Mouse (Mus musculus) megakaryocyte, adult 5-6 weeks (primary cell): ENCODE measurements around the gene Syce2. TPM values are rescaled to one million over a fixed set of nuclear protein-coding genes. Genes with fewer than 3 reads are reported as not detected.

Source experiments
- ATAC-seq: 2 replicates; pipeline ENCODE4 v1.8.0; 2016; ENCODE audit warnings: mild to moderate bottlenecking, inconsistent platforms; ENCODE audit not compliant: poor library complexity, severe bottlenecking
- total RNA-seq, 2 experiments: library from RNA; stranded (forward) in 1 of 2; stranded (reverse) in 1 of 2; fragments of 153-499, 151-499 nt in 1 of 2; fragments of 221-1000, 200-1000 nt in 1 of 2; gene quantifications; 2 replicates each; pipeline versions ENCODE4 v1.2.3 to v1.2.4; 2015 to 2017

The Syce2 gene
- total RNA-seq, 2 experiments from 2014 or later: 47.5 to 67.7 TPM

- no peak for ATAC-seq
Measured at GRCm38 (mm10) chr8:84921596-84921995, 49.7 kb downstream of the Syce2 start.

- ATAC-seq: no peak
Measured at GRCm38 (mm10) chr8:84925557-84925956, 53.6 kb downstream of the Syce2 start.

GRCm38 (mm10) chr8:84927513-84927912, 55.6 kb downstream of the Syce2 start:
- no peak for ATAC-seq

- ATAC-seq: peak; percentile 95
Measured at GRCm38 (mm10) chr8:84928456-84929306, 56.8 kb downstream of the Syce2 start.

GRCm38 (mm10) chr8:84930582-84930981, 58.7 kb downstream of the Syce2 start:
- no peak for ATAC-seq

- no peak for ATAC-seq
Measured at GRCm38 (mm10) chr8:84933767-84934559, 62.1 kb downstream of the Syce2 start.

GRCm38 (mm10) chr8:84934860-84935259, 62.9 kb downstream of the Syce2 start:
- ATAC-seq: no peak

GRCm38 (mm10) chr8:84935489-84935888, 63.6 kb downstream of the Syce2 start:
- ATAC-seq: no peak

GRCm38 (mm10) chr8:84936041-84936961, 64.4 kb downstream of the Syce2 start:
- ATAC-seq: no peak

- ATAC-seq: peak; percentile 89
Measured at GRCm38 (mm10) chr8:84936962-84937546, 65.1 kb downstream of the Syce2 start, which contains the start of gene Mast1. Gene Mast1 (minus strand): TSS chr8:84937359.

Other genes starting within 250 kb of the Syce2 start
Only the 30 nearest of the 31 such genes appear.
- 86.1 and 87.5 TPM in 2 replicates for gene Ier2, start 209.3 kb upstream of the Syce2 start, total RNA-seq (2015)
- gene Ier2, start 209.3 kb upstream of the Syce2 start, total RNA-seq (2017): 62.7 and 65.3 TPM in 2 replicates
- 29.5 and 35.9 TPM in 2 replicates for gene Trmt1, start 185.8 kb upstream of the Syce2 start, total RNA-seq (2015)
- gene Trmt1, start 185.8 kb upstream of the Syce2 start, total RNA-seq (2017): 37.6 and 40.4 TPM in 2 replicates
- 42.8 and 43.0 TPM in 2 replicates for gene Nacc1, start 184.2 kb upstream of the Syce2 start, total RNA-seq (2015)
- 31.8 and 36.8 TPM in 2 replicates for gene Nacc1, start 184.2 kb upstream of the Syce2 start, total RNA-seq (2017)
- 69.0 and 69.9 TPM in 2 replicates for gene Lyl1, start 170.7 kb upstream of the Syce2 start, total RNA-seq (2015)
- gene Lyl1, start 170.7 kb upstream of the Syce2 start, total RNA-seq (2017): 60.3 and 62.0 TPM in 2 replicates
- gene G430095P16Rik, start 149.1 kb upstream of the Syce2 start, total RNA-seq (2015): 40.4 and 45.2 TPM in 2 replicates
- gene G430095P16Rik, start 149.1 kb upstream of the Syce2 start, total RNA-seq (2017): 20.6 and 25.5 TPM in 2 replicates
- gene Nfix, start 71.8 kb upstream of the Syce2 start, total RNA-seq (2015): 23.8 and 26.9 TPM in 2 replicates
- 7.7 and 17.0 TPM in 2 replicates for gene Nfix, start 71.8 kb upstream of the Syce2 start, total RNA-seq (2017)
- 1.4 and 2.6 TPM in 2 replicates for gene Dand5, start 49.3 kb upstream of the Syce2 start, total RNA-seq (2015)
- 0.28 and 4.4 TPM in 2 replicates for gene Dand5, start 49.3 kb upstream of the Syce2 start, total RNA-seq (2017)
- gene Gadd45gip1, start 40.6 kb upstream of the Syce2 start, total RNA-seq (2015): 6.3 and 6.6 TPM in 2 replicates
- 13.9 and 20.5 TPM in 2 replicates for gene Gadd45gip1, start 40.6 kb upstream of the Syce2 start, total RNA-seq (2017)
- 35.6 and 36.9 TPM in 2 replicates for gene Rad23a, start 31.4 kb upstream of the Syce2 start, total RNA-seq (2015)
- 27.6 and 29.5 TPM in 2 replicates for gene Rad23a, start 31.4 kb upstream of the Syce2 start, total RNA-seq (2017)
- gene Calr, start 25.2 kb upstream of the Syce2 start, total RNA-seq (2015): 163 and 187 TPM in 2 replicates
- gene Calr, start 25.2 kb upstream of the Syce2 start, total RNA-seq (2017): 821 and 830 TPM in 2 replicates
- gene Farsa, start 15.1 kb upstream of the Syce2 start, total RNA-seq (2015): 11.6 and 17.3 TPM in 2 replicates
- gene Farsa, start 15.1 kb upstream of the Syce2 start, total RNA-seq (2017): 49.7 and 53.4 TPM in 2 replicates
- 7.4 and 8.8 TPM in 2 replicates for gene Gcdh, start 21.8 kb downstream of the Syce2 start, total RNA-seq (2015)
- 9.7 and 11.9 TPM in 2 replicates for gene Gcdh, start 21.8 kb downstream of the Syce2 start, total RNA-seq (2017)
- gene Klf1, start 29.8 kb downstream of the Syce2 start, total RNA-seq (2015): 2.0 and 5.2 TPM in 2 replicates
- 1.8 and 8.7 TPM in 2 replicates for gene Klf1, start 29.8 kb downstream of the Syce2 start, total RNA-seq (2017)
- 15.2 and 30.1 TPM in 2 replicates for gene Dnase2a, start 36.4 kb downstream of the Syce2 start, total RNA-seq (2015)
- gene Dnase2a, start 36.4 kb downstream of the Syce2 start, total RNA-seq (2017): 27.4 and 39.0 TPM in 2 replicates
- gene Mast1, start 65.2 kb downstream of the Syce2 start, total RNA-seq (2015): 0.02 TPM in 1 of 2 replicates, not detected in the other
- gene Mast1, start 65.2 kb downstream of the Syce2 start, total RNA-seq (2017): 0.07 and 0.08 TPM in 2 replicates
- gene Rtbdn, start 74.9 kb downstream of the Syce2 start, total RNA-seq (2015): not detected in 2 replicates
- not detected in 2 replicates for gene Rtbdn, start 74.9 kb downstream of the Syce2 start, total RNA-seq (2017)
- gene Gm49661, start 97.3 kb downstream of the Syce2 start, total RNA-seq (2015): 3.2 TPM in 1 of 2 replicates, not detected in the other
- gene Gm49661, start 97.3 kb downstream of the Syce2 start, total RNA-seq (2017): not detected in 2 replicates
- gene Prdx2, start 97.5 kb downstream of the Syce2 start, total RNA-seq (2015): 180 and 184 TPM in 2 replicates
- 230 and 256 TPM in 2 replicates for gene Prdx2, start 97.5 kb downstream of the Syce2 start, total RNA-seq (2017)
- 56.8 and 75.8 TPM in 2 replicates for gene Rnaseh2a, start 97.7 kb downstream of the Syce2 start, total RNA-seq (2015)
- gene Rnaseh2a, start 97.7 kb downstream of the Syce2 start, total RNA-seq (2017): 41.1 and 49.0 TPM in 2 replicates
- 45.5 and 60.4 TPM in 2 replicates for gene Junb, start 106.6 kb downstream of the Syce2 start, total RNA-seq (2015)
- gene Junb, start 106.6 kb downstream of the Syce2 start, total RNA-seq (2017): 110 and 125 TPM in 2 replicates
- 0.82 and 1.1 TPM in 2 replicates for gene Hook2, start 118.5 kb downstream of the Syce2 start, total RNA-seq (2015)
- gene Hook2, start 118.5 kb downstream of the Syce2 start, total RNA-seq (2017): 3.1 and 6.6 TPM in 2 replicates
- gene Best2, start 142.4 kb downstream of the Syce2 start, total RNA-seq (2015): 0.07 TPM in 1 of 2 replicates, not detected in the other
- gene Best2, start 142.4 kb downstream of the Syce2 start, total RNA-seq (2017): not detected in 2 replicates
- 52.5 and 64.0 TPM in 2 replicates for gene Asna1, start 153.2 kb downstream of the Syce2 start, total RNA-seq (2015)
- 61.2 and 65.5 TPM in 2 replicates for gene Asna1, start 153.2 kb downstream of the Syce2 start, total RNA-seq (2017)
- gene Trir, start 154.7 kb downstream of the Syce2 start, total RNA-seq (2015): 138 and 141 TPM in 2 replicates
- 411 and 422 TPM in 2 replicates for gene Trir, start 154.7 kb downstream of the Syce2 start, total RNA-seq (2017)
- 13.2 and 18.8 TPM in 2 replicates for gene Tnpo2, start 164.8 kb downstream of the Syce2 start, total RNA-seq (2015)
- gene Tnpo2, start 164.8 kb downstream of the Syce2 start, total RNA-seq (2017): 13.1 and 17.7 TPM in 2 replicates
- 2.1 and 4.1 TPM in 2 replicates for gene Fbxw9, start 187.9 kb downstream of the Syce2 start, total RNA-seq (2015)
- gene Fbxw9, start 187.9 kb downstream of the Syce2 start, total RNA-seq (2017): 3.0 and 3.2 TPM in 2 replicates
- gene Gm5741, start 195.9 kb downstream of the Syce2 start, total RNA-seq (2015): not detected in 2 replicates
- gene Gm5741, start 195.9 kb downstream of the Syce2 start, total RNA-seq (2017): not detected in 2 replicates
- gene Dhps, start 199.6 kb downstream of the Syce2 start, total RNA-seq (2015): 50.9 and 55.1 TPM in 2 replicates
- gene Dhps, start 199.6 kb downstream of the Syce2 start, total RNA-seq (2017): 26.9 and 30.2 TPM in 2 replicates
- 116 and 119 TPM in 2 replicates for gene Wdr83os, start 208.6 kb downstream of the Syce2 start, total RNA-seq (2015)
- gene Wdr83os, start 208.6 kb downstream of the Syce2 start, total RNA-seq (2017): 27.8 and 39.4 TPM in 2 replicates
- 17.0 and 20.5 TPM in 2 replicates for gene Wdr83, start 209.2 kb downstream of the Syce2 start, total RNA-seq (2015)
- gene Wdr83, start 209.2 kb downstream of the Syce2 start, total RNA-seq (2017): 9.9 and 12.5 TPM in 2 replicates